Comparison of ENCODE assay signal across 11 mouse cellular contexts in the genomic region with DNA sequence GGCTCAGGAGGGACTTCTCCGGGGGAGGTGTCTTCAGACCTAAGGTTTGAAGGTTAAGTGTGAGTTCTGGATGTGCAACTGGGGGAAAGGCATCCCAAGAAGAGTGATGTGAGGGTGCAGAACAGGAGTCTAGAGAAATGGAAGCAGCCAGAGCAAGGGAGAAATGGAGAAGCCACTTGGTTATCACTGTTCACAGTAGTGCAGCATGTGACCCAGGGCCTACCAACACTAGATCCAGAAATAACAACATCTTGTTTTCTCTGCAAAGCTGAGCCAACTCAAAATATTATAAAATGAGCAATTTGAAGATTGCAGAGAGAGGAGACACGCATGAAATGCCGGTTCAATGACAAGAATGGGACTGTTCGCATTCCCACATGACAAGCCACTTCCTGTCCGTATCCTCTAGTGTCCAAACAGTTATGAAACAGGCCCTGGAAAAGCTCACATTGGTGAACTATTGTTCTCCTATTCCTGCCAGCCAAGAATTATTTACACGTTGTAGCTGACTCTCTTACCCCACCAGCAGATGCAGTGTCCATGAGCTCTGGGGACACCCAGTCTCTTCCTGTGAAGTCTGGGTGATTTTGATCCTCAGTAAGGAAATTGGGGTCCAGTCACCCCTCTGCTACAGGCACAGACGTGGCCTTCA. TPM values are rescaled to one million over a fixed set of nuclear protein-coding genes. Genes with fewer than 3 reads are reported as not detected.
DNase-seq lines count a peak whose midpoint lies in the region; ATAC-seq lines count a peak whose summit lies in the region.
"Had no signal": no experiment of that assay in that cellular context is flagged by ENCODE, and none has a peak within 500 bp of the region (broad histone marks: within the 10 kb centered on the region; RNA-seq: fewer than 3 reads in every experiment).

No protein-coding gene starts in this region.

- no peaks in the 10 kb centered on the region for H3K27me3 ChIP-seq in embryonic facial prominence, embryonic 12.5 days
- H3K27me3 ChIP-seq in embryonic facial prominence, embryonic 10.5 days (replicated peaks; ENCODE audit: low read depth, poor library complexity, severe bottlenecking), result no peaks in the 10 kb centered on the region
- no peaks in the 10 kb centered on the region for H3K27me3 ChIP-seq in heart, embryonic 15.5 days
- H3K27me3 ChIP-seq: liver, embryonic 13.5 days had no signal

- no peak overlapping the region for H3K4me2 ChIP-seq in embryonic facial prominence, embryonic 12.5 days (replicated peaks)
- no peak overlapping the region for H3K4me2 ChIP-seq in heart, embryonic 15.5 days
- H3K4me2 ChIP-seq: liver, embryonic 13.5 days had no signal

- 0 out of 2 replicates have a peak overlapping the region, but pooled peaks have one; percentile 36 for H3K27ac ChIP-seq in embryonic facial prominence, embryonic 12.5 days
- H3K27ac ChIP-seq in embryonic facial prominence, embryonic 10.5 days (replicated peaks), result no peak overlapping the region
- peak overlapping the region; percentile 90 for H3K27ac ChIP-seq in brown adipose tissue, adult 24 weeks (replicated peaks; ENCODE audit: low read depth, low read length)
- peak overlapping the region; percentile 69 for H3K27ac ChIP-seq in heart, embryonic 15.5 days
- H3K27ac ChIP-seq: liver, embryonic 13.5 days had no signal

- H3K4me1 ChIP-seq in embryonic facial prominence, embryonic 12.5 days, result peaks cover 16% of the 10 kb centered on the region; the same call in 1 of the 2 replicates
- peaks cover 10% of the 10 kb centered on the region; the same call in 1 of the 2 replicates for H3K4me1 ChIP-seq in embryonic facial prominence, embryonic 10.5 days
- peaks cover 15% of the 10 kb centered on the region for H3K4me1 ChIP-seq in brown adipose tissue, adult 24 weeks (ENCODE audit: control insufficient read depth, insufficient read depth, insufficient read length, low read length)
- H3K4me1 ChIP-seq in heart, embryonic 15.5 days (replicated peaks), result peaks cover 22% of the 10 kb centered on the region
- H3K4me1 ChIP-seq: liver, embryonic 13.5 days had no signal

- H3K9ac ChIP-seq in embryonic facial prominence, embryonic 12.5 days, result no peak overlapping the region
- H3K9ac ChIP-seq in heart, embryonic 15.5 days, result no peak overlapping the region
- H3K9ac ChIP-seq: liver, embryonic 13.5 days had no signal

- no peaks in the 10 kb centered on the region for H3K9me3 ChIP-seq in embryonic facial prominence, embryonic 12.5 days
- no peaks in the 10 kb centered on the region for H3K9me3 ChIP-seq in embryonic facial prominence, embryonic 10.5 days
- H3K9me3 ChIP-seq in heart, embryonic 15.5 days (replicated peaks), result no peaks in the 10 kb centered on the region
- H3K9me3 ChIP-seq: liver, embryonic 13.5 days had no signal

- H3K4me3 ChIP-seq in embryonic facial prominence, embryonic 12.5 days, result no peak overlapping the region
- H3K4me3 ChIP-seq in embryonic facial prominence, embryonic 10.5 days, result no peak overlapping the region
- H3K4me3 ChIP-seq in brown adipose tissue, adult 24 weeks (ENCODE audit: insufficient read depth, low read depth, low read length), result no peak overlapping the region
- H3K4me3 ChIP-seq in heart, embryonic 15.5 days, result no peak overlapping the region
- H3K4me3 ChIP-seq: liver, embryonic 13.5 days had no signal

- no peak for ATAC-seq in embryonic facial prominence, embryonic 12.5 days (ENCODE audit: insufficient number of reproducible peaks, insufficient read depth, low FRiP score, low TSS enrichment)
- ATAC-seq in heart, embryonic 15.5 days (replicated peaks; ENCODE audit: insufficient number of reproducible peaks, insufficient read depth, low FRiP score, low read depth), result peak; percentile 36; the same call in 1 of the 2 replicates
- ATAC-seq in inflammation-experienced regulatory T-cells, adult 6 months, result no peak

- no peaks in the 10 kb centered on the region for H3K36me3 ChIP-seq in embryonic facial prominence, embryonic 12.5 days
- H3K36me3 ChIP-seq in embryonic facial prominence, embryonic 10.5 days (replicated peaks), result no peaks in the 10 kb centered on the region
- H3K36me3 ChIP-seq in heart, embryonic 15.5 days, result no peaks in the 10 kb centered on the region
- H3K36me3 ChIP-seq: liver, embryonic 13.5 days had no signal

- DNase-seq in embryonic facial prominence, embryonic 10.5 days (ENCODE audit: low spot score), result no peak
- DNase-seq in kidney, postnatal 10 days, result peak; percentile 53
- DNase-seq in right cerebral cortex, adult 2 months (ENCODE audit: low spot score in 2 of 2), result no peak
- DNase-seq in thymus, postnatal 10 days (ENCODE audit: low spot score in 2 of 2), result no peak
- DNase-seq: liver, embryonic 13.5 days; retina, postnatal 1 day; thymus, adult 18-20 months had no signal

- WGBS in embryonic facial prominence, embryonic 12.5 days, result 66% methylated on average over 7 of the region's 7 CpGs
- 81% methylated on average over 7 of the region's 7 CpGs for WGBS in embryonic facial prominence, embryonic 10.5 days
- 48% methylated on average over 7 of the region's 7 CpGs for whole genome bisulfite sequencing in heart, embryonic 15.5 days

RNA-seq across cellular contexts. Expression of gene Hsd11b1, which starts 1.9 kb away (rescaled TPM):
- polyA plus RNA-seq in embryonic facial prominence, embryonic 12.5 days (2016; fragmentation: Nextera tagmentation; extraction: Ambion mirVana), result 0.41 and 0.60 TPM in 2 replicates
- 0.41 TPM in 1 of 2 replicates, not detected in the other for polyA plus RNA-seq in embryonic facial prominence, embryonic 10.5 days (2016; fragmentation: Nextera tagmentation; extraction: Ambion mirVana)
- 219 and 423 TPM in 2 replicates for polyA plus RNA-seq in brown adipose tissue, adult 24 weeks (2012; ENCODE audit: insufficient read depth, insufficient read length, missing spikeins)
- 1.9 and 4.6 TPM in 2 replicates for polyA plus RNA-seq in heart, embryonic 15.5 days (2015; fragmentation: Nextera tagmentation; extraction: Ambion mirVana)
- 100 to 1,000 TPM; 137 to 252 (median 149) TPM for polyA plus RNA-seq in inflammation-experienced regulatory T-cells, adult 6 months (2017; shearing (Covaris generic))

RNA-seq across cellular contexts. Expression of gene G0s2, which starts 11.0 kb away (rescaled TPM):
- polyA plus RNA-seq in embryonic facial prominence, embryonic 12.5 days (2016; fragmentation: Nextera tagmentation; extraction: Ambion mirVana), result 14.0 and 17.1 TPM in 2 replicates
- polyA plus RNA-seq in embryonic facial prominence, embryonic 10.5 days (2016; fragmentation: Nextera tagmentation; extraction: Ambion mirVana), result 7.0 and 7.7 TPM in 2 replicates
- 473 and 1,174 TPM in 2 replicates for polyA plus RNA-seq in brown adipose tissue, adult 24 weeks (2012; ENCODE audit: insufficient read depth, insufficient read length, missing spikeins)
- 103 and 106 TPM in 2 replicates for polyA plus RNA-seq in heart, embryonic 15.5 days (2015; fragmentation: Nextera tagmentation; extraction: Ambion mirVana)
- under 1 TPM in 1 of 3 experiments, not detected in 2; 0.79 TPM for polyA plus RNA-seq in inflammation-experienced regulatory T-cells, adult 6 months (2017; shearing (Covaris generic))

RNA-seq across cellular contexts. Expression of gene Lamb3, which starts 54.5 kb away (rescaled TPM):
- polyA plus RNA-seq in embryonic facial prominence, embryonic 12.5 days (2016; fragmentation: Nextera tagmentation; extraction: Ambion mirVana), result 2.0 and 2.2 TPM in 2 replicates
- polyA plus RNA-seq in embryonic facial prominence, embryonic 10.5 days (2016; fragmentation: Nextera tagmentation; extraction: Ambion mirVana), result 0.31 and 0.66 TPM in 2 replicates
- 6.8 and 10.4 TPM in 2 replicates for polyA plus RNA-seq in brown adipose tissue, adult 24 weeks (2012; ENCODE audit: insufficient read depth, insufficient read length, missing spikeins)
- 4.7 and 9.0 TPM in 2 replicates for polyA plus RNA-seq in heart, embryonic 15.5 days (2015; fragmentation: Nextera tagmentation; extraction: Ambion mirVana)
- polyA plus RNA-seq in inflammation-experienced regulatory T-cells, adult 6 months (2017; shearing (Covaris generic)), result 10 to 100 TPM; 16.6 to 23.0 (median 20.6) TPM

Comparison
In these comparisons a context has a peak if more than half of its experiments do, and no peak if none do; other contexts are left out.
1. RNA of gene Hsd11b1, which starts 1.9 kb away (polyA plus RNA-seq): 219 to 423 TPM in brown adipose tissue, adult 24 weeks and 137 to 252 TPM in inflammation-experienced regulatory T-cells, adult 6 months; 1.9 to 4.6 TPM in heart, embryonic 15.5 days, 0.41 to 0.60 TPM in embryonic facial prominence, embryonic 12.5 days and 0.41 TPM in embryonic facial prominence, embryonic 10.5 days; every median in the first group is over 10 times any median in the second.